Mouse (Mus musculus): ENCODE results near the gene Peak1.

Gene Peak1

DNA sequence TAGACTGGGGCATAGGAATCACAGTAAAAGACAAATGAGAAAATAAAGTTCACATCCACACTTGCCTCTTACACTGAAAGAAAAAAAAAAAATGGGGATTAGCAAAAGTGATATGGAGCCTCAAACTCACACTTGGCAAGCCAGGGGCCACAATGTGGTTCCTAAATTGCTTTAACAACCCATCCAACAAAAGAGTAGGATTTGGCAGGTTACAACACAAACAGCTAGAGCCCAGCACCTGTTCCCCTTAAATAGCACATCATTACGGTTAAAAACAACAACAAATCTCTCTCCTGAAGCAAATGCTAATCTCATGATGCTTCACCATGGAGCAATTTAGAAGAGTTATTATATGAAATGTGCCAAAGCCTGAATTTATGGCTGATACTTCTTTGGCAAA is 2.5 kb downstream of the Peak1 start:
- no peak for DNase-seq

DNA sequence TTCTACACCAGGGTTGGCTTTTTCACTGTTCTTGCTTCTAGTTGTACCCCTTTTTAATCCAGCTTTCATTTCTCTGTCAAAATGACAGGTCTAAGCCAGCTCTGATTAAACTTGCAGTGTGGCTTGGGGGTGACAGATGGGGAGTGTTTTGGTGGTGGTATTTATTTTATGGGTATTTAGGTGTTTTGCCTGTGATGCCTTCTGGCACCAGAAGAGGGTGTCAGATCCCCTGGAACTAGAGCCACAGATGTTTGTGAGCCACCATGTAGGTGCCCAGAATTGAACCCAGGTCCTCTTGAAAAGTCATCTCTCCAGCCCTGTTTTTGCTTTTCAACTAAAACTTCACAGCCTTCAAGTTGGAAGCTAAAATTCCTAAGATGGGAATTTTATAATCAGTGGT is 3.5 kb downstream of the Peak1 start:
- DNase-seq = no peak

- DNase-seq = no peak
Measured at GRCm38 (mm10) chr9:56412716-56413115, 5.2 kb downstream of the Peak1 start.

DNA sequence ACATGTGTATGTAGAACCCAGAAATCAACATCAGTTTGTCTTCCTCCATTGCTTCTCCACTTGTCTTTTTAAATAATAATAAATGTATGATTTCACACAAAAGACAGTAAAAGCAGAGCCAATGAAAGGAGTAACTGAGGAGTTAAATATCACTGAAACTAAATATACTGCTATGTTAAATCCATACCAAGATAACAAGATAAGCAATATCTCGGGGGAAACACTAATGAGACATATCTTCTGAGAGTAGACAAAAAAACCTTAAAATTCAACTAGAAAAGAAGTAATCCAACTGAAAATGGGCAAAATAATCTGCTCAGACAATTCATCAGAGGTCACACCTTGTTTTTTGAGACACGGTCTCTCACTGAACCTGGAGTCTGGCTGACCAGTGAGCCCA is 7.9 kb downstream of the Peak1 start:
- DNase-seq = no peak

- DNase-seq = no peak
Measured at GRCm38 (mm10) chr9:56404619-56405018, 13.2 kb downstream of the Peak1 start.

DNA sequence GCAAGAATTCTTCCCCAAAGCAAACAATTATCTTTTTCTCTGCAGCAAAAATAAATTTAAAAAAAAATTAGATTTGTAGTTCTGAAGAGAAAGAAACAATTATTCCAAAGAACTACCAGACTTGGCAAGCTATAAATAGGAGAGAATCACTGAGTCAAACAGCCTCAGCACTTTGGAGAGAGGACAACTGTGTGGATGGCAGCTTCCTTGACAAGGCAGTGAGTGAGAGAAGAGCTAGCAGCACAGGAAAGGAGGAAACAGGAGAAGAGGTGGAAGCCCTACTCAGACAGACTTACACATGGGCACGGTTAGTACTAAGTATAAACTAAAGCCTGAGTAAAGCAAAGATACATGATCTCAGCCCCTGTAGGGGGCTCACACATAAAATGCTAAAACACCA is 21.6 kb downstream of the Peak1 start:
- DNase-seq = no peak

- DNase-seq = no peak
Measured at GRCm38 (mm10) chr9:56392857-56393256, 25.0 kb downstream of the Peak1 start.

- no peak for DNase-seq
Measured at GRCm38 (mm10) chr9:56382786-56383185, 35.1 kb downstream of the Peak1 start.

DNA sequence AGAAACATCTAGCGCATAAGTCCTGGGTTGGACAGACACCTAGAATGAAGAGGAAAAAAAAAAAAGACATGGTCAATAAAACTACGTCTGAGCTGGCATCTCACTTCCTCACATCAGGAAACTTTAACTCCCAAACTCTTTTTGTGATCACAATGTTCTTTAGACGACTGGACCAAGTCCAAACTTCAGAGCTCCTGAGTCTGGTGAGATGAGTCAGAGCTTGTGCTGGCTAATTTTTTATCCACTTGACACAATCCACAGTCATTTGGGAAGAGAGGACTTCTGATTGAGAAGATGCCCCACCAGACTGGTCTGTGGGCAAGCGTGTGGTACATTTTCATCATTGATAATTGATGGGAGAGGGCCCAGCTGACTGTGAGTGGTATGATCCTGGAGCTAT is 43.5 kb downstream of the Peak1 start:
- DNase-seq = peak in 1 of 2 experiments; percentile 51

DNA sequence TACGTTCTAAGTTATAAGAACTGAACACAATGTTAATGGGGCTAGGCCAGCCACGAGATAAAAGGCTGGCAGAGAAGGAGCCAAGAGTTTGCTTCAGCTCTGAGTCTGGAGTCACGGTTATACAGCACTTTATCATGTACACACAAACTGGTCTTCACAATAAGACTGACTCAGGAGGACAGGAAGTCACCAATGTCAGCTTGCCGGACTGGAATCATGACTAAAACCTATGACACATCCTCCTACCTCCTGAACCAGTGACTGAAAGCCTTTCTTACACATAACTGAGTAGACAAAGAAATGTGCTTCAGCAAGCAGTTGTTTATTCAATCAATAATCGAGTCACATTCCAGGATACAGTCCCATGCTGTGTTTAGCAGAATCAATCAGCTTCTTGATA is 47.2 kb downstream of the Peak1 start:
- DNase-seq = no peak

DNA sequence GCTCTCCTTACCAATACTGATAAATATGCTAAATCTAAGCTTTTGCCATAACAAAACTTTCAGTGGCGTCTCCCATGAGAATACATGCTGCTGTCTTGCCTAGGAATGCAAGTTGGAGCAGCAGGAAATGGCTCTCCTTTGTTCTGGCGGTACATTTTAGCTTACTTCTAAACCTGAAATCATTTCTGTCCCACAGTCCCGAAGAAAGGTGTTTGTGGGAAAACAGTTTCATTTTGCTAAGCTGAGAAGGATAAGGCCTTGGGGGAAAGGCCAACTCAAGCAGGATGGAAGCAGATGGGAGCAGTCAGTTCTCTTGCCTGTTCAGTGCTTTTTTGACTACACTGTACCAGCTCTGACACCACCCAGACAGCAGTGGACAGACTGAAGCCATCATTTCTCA is 49.1 kb downstream of the Peak1 start:
- no peak for DNase-seq

DNA sequence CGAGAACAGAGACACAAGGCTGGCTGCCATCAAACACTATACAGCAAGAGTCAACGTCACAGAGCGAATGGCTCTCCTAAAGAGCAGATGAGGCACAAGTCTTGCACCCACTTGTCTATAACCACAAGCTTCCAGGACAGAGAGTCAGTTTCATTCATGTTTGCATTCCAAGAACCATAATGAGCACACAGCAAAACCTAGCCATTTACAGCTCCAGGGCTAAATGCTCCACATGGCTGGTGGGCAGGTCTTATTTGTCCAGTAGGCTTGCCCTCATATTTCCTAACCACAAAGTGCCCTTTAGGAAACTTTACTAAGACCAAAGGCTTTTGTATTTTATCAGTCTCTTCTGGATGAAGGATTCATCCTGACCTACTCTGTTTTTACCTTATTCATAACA is 54.6 kb downstream of the Peak1 start:
- DNase-seq = no peak

GRCm38 (mm10) chr9:56359261-56359660 is 58.6 kb downstream of the Peak1 start:
- no peak for DNase-seq

GRCm38 (mm10) chr9:56355186-56355585 is 62.7 kb downstream of the Peak1 start:
- no peak for DNase-seq

- DNase-seq = no peak
Measured at GRCm38 (mm10) chr9:56346321-56346720, 71.5 kb downstream of the Peak1 start.

GRCm38 (mm10) chr9:56339426-56340195 is 78.3 kb downstream of the Peak1 start:
- no peak for DNase-seq

DNA sequence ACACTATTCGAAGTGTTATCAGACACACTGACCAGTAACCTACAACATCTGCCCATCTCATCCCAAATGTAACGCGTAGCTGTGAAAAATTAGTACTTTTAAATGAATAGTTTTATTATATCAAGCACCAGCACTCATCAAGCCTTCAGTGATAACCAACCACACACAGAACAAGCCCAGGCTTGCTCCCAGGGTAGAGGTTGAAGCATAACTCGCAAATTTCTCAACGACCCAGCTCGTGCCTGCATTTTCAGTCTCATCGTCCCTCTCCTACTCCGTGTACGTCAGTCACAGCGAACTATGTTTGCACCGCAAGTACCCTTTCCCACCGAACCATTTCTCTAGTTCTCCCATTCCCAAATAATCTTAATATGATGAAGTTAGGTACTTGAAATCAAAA is 83.5 kb downstream of the Peak1 start:
- no peak for DNase-seq

GRCm38 (mm10) chr9:56332774-56333173 is 85.1 kb downstream of the Peak1 start:
- DNase-seq = no peak

DNA sequence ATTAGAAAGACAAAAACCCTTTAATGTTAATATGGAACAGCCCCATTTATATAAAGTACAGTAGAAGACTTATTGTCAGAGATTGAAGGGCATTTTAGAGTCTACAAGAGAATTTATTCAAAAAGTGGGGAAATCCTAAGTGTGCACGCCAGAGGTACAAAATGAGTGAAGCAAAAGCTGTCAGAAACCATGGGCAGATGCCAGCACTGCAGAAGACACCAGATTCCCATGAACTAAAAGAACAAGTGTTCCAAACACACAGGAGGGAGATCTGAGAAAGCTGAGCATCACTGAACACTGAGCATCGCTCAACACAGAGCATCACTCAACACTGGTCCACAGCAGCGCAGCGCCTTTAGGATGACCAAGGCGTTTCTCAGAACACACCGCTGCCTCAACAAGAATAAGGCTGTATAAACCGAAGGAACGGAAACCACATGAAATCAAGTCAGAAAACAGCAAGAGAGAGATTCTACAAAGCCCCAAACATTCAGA is 91.3 kb downstream of the Peak1 start:
- no peak for DNase-seq

DNA sequence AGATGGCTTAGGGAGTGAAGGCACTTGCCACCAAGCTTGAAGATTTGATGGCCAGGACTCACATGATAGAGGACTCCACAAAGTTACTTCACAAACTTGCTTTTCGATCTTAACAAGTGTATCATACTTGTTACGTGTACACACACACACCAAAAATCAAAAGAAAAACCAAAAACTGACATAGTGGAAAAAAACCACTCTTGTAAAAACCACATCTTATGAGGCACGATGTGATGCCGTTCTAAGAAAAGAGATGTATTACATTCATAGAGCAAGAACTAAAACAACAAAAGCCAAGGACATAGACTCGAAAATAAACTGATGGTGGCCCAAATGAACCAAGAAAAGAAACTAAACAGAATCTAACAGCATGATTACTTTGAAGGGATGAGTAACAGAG is 92.1 kb downstream of the Peak1 start:
- DNase-seq = no peak

DNA sequence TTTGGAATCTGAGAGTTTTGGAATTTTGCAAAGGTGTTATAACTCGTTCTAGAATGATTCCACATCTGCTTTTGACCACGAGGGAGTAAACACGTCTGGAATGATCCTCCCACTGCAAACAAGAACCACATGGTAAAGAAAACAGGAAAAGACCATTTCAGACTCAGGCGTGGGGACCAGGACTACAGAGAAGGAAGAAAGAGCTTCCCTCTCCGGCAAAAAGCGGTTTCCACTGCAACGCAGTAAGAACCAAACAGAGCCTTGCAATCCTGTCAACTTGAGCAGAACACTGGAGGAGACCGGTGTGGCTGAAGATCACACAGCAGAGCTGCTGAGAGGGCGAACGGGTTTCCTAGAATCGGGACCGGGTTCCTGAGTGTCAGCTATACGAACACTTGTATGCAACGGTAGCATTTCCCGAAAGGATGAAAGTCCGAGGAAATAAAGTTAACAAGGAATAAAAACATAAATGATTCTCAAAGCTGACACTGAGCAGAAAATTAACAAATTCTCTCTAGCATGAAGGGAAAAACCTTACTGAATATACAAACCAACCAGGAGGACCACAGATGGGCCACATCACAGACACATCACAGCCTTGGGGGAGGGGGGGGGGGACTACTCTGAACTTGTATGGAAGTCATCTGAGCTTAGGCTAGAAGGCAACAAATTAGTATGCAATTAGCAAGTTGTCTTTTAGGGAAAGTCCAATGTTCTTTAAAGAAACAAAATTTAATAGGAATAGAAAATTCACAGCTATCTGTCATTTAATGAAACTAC is 93.1 kb downstream of the Peak1 start:
- peak; percentile 14 to 34 for DNase-seq

DNA sequence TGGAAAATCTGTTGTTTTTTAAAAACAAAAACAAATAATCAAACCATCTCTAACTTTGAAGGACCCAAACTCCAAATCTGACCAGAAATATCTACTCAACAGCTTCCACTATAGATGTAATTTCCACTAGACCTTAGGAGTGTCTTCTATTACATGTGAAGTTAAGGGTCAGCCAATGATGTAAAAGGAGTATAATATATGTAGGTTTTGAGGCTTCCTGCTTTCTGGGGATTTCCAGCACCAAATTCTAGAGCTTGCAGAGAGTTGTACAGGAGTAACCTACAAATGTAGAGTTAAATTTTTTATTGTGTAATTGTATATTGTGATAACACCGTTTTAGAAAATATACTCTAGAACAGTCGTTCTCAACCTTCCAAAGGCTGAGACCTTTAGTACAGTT is 96.6 kb downstream of the Peak1 start:
- DNase-seq = no peak

- DNase-seq = no peak
Measured at GRCm38 (mm10) chr9:56314326-56314725, 103.5 kb downstream of the Peak1 start.

GRCm38 (mm10) chr9:56309079-56309478 is 108.8 kb downstream of the Peak1 start:
- no peak for DNase-seq
